Mouse (Mus musculus): ENCODE data around the gene Casp3.
A peak's percentile ranks its signal among the peaks of the same experiment; 100 is the strongest.

The Casp3 gene

DNA sequence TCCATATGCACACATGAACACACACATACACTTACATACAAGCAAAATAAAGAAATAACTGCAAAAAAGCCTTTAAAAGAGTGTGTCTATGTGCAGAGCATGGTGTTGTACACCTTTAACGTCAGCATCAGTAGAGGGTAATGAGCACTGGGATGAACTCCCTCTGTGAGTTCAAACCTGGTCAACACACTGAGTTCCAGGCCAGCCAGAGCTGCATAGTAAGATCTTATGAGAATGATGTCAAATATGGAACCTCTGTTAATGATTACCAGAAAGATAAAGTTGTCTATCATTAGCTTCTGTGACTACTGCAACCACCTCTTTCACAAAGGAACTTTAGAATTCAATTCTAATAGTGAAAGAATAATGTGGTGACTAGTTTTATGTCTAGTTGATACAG, 10.2 kb upstream of the Casp3 start:
- DNase-seq (ENCODE audit: low read depth, low spot score): no peak

- no peak for DNase-seq (ENCODE audit: low read depth, low spot score)
Measured at GRCm38 (mm10) chr8:46611557-46611956, 5.5 kb upstream of the Casp3 start.

- no peak for DNase-seq (ENCODE audit: low read depth, low spot score)
Measured at GRCm38 (mm10) chr8:46612913-46613312, 4.2 kb upstream of the Casp3 start.

DNA sequence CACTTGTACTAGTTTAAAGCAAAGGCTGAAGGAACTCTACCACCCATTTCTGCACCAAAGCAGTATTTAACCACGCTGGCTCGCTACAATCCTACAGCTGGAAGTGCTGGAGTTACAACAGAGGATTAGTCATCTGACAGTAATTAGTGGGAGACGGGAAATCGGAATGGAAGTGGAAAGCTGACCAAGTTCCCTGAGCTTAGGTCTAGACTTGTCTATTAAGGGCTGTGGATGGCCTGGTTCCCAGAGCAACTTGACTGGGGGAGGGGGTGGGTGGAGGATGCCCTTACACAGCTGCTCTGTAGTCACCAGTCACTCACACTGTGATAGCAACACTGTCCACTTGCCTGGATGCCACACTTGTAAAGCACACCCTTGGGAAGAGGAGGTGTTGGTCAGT, 3.7 kb upstream of the Casp3 start:
- DNase-seq (ENCODE audit: low read depth, low spot score): no peak

- no peak for DNase-seq (ENCODE audit: low read depth, low spot score)
Measured at GRCm38 (mm10) chr8:46615936-46616335, 1.2 kb upstream of the Casp3 start.

- peak; percentile 32 for DNase-seq (ENCODE audit: low read depth, low spot score)
Measured at GRCm38 (mm10) chr8:46617690-46618620, 864 bp downstream of the Casp3 start.

DNA sequence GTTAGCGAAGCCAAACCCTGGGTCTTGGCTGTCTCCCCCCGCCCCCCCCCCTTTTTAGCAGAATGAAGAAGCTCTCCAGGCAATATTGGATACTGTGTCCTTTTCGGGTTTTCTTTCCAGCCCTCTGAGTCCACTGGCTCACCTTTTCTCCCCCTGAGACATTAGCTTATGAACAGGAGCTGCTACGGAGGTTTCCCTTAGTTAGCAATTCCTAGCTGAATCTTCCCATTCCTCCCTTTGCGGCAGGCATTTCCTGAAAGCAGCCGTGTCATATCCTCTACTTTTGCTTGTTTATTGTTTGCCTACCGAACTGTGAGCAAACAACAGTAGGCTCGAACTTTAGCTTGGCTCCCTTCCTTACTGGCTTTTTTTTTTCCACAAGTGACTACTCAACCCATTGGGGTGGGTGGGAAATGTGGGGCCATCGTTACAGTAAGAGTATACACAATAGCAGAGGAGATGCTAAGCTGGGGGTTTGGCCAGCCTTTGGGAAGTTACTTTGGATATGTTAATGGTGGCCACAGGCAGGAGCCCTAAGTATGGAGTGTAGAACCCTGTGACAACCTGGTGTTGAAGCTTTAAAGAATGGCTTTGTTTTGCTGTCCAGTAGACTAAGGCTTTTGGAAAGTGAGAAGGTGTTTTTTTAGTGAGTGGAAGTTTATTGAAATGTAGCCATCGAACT, 1.7 kb downstream of the Casp3 start:
- DNase-seq (ENCODE audit: low read depth, low spot score): no peak

DNA sequence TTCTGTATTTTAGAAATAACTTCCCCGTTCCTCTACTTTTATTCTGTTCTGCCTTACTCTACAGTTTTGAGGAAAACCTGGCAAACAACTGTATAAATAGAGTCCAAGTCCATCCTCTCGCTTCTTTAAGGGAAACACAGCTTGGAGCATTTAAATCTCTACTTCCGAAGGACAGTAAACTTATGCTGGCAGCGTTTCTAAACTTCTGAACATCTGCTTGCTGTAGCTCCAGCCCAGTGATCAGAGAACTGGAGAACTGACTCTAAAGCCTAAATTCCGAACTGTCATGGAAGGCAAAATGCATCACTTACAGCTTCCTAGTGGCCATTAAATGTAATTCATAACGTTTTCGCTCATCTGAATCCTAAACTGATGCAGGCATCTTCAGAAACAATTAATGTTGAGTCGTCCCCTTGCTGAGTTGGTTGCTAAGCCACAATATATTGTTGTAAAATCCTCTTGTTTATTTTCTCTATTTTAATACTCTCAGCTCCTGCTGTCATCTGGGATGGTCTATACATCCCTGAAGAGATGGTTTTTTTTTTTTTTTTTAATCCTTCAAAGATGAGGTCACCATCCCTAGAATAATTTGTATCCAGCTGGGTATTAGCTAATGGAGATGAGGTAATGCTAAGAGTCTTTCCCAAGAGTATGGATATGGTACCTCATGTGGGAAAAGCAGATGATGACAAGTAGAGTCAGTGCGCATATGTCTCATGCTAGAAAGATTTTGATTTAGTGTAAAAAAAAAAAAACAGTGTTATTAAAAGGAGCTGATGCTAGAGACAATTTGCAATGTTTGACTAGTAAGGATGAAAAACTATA, 5.6 kb downstream of the Casp3 start:
- no peak for DNase-seq (ENCODE audit: low read depth, low spot score)

GRCm38 (mm10) chr8:46625166-46625565, 8.1 kb downstream of the Casp3 start:
- no peak for DNase-seq (ENCODE audit: low read depth, low spot score)

DNA sequence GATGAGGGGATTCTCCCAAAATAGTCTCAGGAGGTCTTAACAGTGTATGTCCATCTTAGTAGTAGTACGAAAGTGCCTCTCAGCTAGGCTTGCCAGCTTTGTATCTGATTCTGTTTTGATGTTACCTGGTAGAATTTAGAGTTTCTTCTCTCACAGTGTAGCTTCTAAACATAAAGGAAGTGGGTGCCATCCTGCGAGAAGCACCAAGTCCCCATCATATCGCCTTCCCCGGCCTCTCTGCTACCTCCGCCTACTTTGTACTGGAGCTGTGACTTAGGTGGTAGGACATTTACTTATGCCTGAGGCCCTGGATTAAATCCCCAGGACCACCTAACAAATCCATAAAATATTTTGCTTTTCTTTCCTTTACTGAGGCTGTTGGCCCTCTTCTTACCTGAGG, 9.6 kb downstream of the Casp3 start:
- DNase-seq (ENCODE audit: low read depth, low spot score): no peak

GRCm38 (mm10) chr8:46627881-46628280, 10.8 kb downstream of the Casp3 start:
- no peak for DNase-seq (ENCODE audit: low read depth, low spot score)

DNA sequence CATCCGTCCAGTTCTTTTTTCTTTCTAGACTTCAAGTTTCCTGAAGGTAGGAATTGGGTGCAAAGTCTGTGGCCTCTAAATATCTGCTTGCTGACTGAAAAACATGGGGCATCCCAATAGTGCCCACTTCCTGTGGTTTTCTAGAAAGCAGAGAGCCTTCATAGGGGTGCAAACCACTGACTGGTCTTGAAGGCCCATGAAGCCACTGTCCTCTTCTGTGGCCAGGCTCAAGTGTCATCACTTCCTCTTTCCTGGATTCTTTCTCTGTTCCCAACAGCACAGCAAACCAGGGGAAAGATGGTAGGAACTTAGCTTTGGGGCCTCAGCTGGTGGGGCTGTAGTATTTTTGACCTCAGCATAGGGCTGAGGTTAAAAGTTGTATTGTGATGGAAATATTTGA, 11.6 kb downstream of the Casp3 start:
- no peak for DNase-seq (ENCODE audit: low read depth, low spot score)

DNA sequence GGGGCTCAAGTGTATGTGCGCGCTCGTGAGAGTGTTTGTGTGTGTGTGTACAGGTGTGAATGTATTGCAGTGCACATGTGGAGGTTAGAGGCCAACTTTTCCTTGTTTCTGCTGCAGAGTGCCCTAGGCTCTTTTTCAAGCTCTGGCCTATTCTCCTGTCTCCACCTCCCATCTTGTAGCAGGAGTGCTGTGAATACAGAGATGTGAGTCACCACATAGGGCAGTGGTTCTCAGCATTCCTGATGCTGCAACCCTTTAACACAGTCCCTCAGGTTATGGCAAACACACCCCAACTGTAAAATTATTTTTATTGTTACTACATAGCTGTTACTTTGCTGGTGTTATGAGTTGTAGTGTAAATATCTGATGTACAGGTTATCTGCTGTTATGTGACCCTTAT, 13.3 kb downstream of the Casp3 start:
- no peak for DNase-seq (ENCODE audit: low read depth, low spot score)

DNA sequence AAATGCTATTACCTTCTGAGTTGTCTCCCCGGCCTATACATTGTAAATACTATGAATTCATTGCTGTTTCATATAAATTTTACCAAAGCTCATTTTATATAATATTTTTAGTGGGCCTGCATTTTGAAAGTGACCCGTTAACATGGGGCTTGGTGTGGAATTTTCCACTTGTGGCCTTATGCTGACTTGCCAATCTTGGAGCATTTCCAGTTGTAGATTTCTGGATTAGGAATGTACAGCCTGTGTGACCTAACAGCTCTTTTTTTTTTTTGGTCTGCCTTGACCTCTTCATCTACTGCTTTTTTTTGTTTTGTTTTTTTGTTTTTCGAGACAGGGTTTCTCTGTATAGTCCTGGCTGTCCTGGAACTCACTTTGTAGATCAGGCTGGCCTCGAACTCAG, 13.8 kb downstream of the Casp3 start:
- DNase-seq (ENCODE audit: low read depth, low spot score): no peak

DNA sequence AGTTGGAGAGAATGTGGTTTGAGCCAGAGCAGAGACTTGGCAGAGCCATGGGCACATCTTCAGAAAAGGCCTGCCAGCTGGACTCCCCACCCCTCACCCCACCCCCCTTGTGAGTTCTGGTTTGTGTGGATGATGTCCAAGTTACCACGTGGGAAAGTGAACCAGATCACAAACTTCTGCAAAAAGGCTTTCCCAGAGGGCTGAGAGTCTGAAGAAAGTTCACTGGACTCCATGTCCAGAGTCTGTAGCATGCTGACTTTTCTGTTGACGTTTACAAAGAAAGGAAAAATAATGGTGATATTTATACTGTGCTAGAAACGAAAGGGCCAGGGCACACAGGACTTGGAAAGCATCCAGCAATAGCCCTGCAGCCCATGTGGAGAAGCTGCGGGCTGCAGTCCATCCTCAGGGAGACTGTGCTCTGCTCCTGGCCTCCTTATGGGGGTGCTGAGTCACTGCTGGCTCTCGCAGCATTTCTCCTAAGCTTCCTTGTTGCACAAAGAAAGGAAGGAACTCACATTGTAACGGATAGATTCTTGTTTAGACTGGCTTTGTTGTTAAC, 22.0 kb downstream of the Casp3 start:
- no peak for DNase-seq (ENCODE audit: low read depth, low spot score)

GRCm38 (mm10) chr8:46639852-46640251, 22.8 kb downstream of the Casp3 start:
- DNase-seq (ENCODE audit: low read depth, low spot score): peak; percentile 42

GRCm38 (mm10) chr8:46641272-46641671, 24.2 kb downstream of the Casp3 start:
- peak; percentile 83 for DNase-seq (ENCODE audit: low read depth, low spot score)

DNA sequence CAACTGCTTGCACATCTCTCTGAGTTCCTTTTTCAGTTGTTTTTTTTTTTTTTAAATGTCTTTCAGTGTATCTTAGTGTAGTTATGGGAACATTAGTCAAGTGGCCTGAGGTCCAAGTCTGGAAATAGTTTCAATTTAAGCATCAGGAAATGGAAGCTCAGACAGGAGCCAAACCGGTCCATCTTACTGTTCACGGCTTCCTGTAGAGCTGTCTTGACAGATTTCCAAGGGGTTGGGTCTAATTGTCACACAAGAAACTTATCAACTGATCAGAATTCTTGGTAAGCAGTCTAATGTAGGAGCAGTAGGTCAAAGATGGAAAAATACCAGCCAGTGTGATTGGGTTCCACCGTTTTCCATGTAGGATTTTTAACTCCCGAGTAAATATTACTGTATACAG, 31.3 kb downstream of the Casp3 start:
- no peak for DNase-seq (ENCODE audit: low read depth, low spot score)

- no peak for DNase-seq (ENCODE audit: low read depth, low spot score)
Measured at GRCm38 (mm10) chr8:46651872-46652271, 34.8 kb downstream of the Casp3 start.

- DNase-seq (ENCODE audit: low read depth, low spot score): peak; percentile 34
Measured at GRCm38 (mm10) chr8:46655919-46656318, 38.8 kb downstream of the Casp3 start.

GRCm38 (mm10) chr8:46671496-46671895, 54.4 kb downstream of the Casp3 start:
- DNase-seq (ENCODE audit: low read depth, low spot score): peak; percentile 60

Measured in CD4-positive helper T cell, adult 2 months (primary cell).